Mouse (Mus musculus) neural tube, embryonic 11.5 days (tissue): ENCODE data around the gene Olfr90. TPM values are rescaled to one million over a fixed set of nuclear protein-coding genes. Genes with fewer than 3 reads are reported as not detected.

Source experiments
- ATAC-seq: fragments of 200-750 bp; cut with Nextera tagmentation; 2 replicates; pipeline ENCODE4 v1.8.0; 2017; ENCODE audit warnings: moderate number of reproducible peaks, mild to moderate bottlenecking, moderate TSS enrichment, moderate library complexity; ENCODE audit not compliant: insufficient read depth, low FRiP score, low TSS enrichment
- DNase-seq: peaks from one replicate; pipeline ENCODE4 v3.0.0-alpha.2; 2015; ENCODE audit warnings: low spot score
- H3K27ac ChIP-seq: fragments of 300-500 bp; sonication (generic); 2 replicates; pipeline ENCODE4 v1.5.1; 2014; ENCODE audit warnings: low read depth, mild to moderate bottlenecking, low read length
- H3K27me3 ChIP-seq: fragments of 300-500 bp; sonication (generic); 2 replicates; pipeline ENCODE4 v1.6.1; 2014; ENCODE audit warnings: mild to moderate bottlenecking, low read length, mixed read lengths; ENCODE audit not compliant: control insufficient read depth, insufficient read depth
- H3K36me3 ChIP-seq: fragments of 300-500 bp; sonication (generic); 2 replicates; pipeline ENCODE4 v1.6.1; 2014; ENCODE audit warnings: mild to moderate bottlenecking, low read length, moderate library complexity, mixed read lengths; ENCODE audit not compliant: control insufficient read depth, insufficient read depth
- H3K4me1 ChIP-seq: fragments of 300-500 bp; sonication (generic); 2 replicates; pipeline ENCODE4 v1.6.1; 2014; ENCODE audit warnings: low read length, mixed read lengths; ENCODE audit not compliant: control insufficient read depth, insufficient read depth
- H3K4me2 ChIP-seq: fragments of 300-500 bp; sonication (generic); 2 replicates; pipeline ENCODE4 v1.6.1; 2014; ENCODE audit warnings: low read depth, mild to moderate bottlenecking, moderate library complexity
- H3K4me3 ChIP-seq: fragments of 300-500 bp; sonication (generic); 2 replicates; pipeline ENCODE4 v1.5.1; 2014; ENCODE audit warnings: low read depth, low read length
- H3K9ac ChIP-seq: fragments of 300-500 bp; sonication (generic); 2 replicates; pipeline ENCODE4 v1.6.1; 2014; ENCODE audit warnings: mild to moderate bottlenecking, low read length
- H3K9me3 ChIP-seq: fragments of 300-500 bp; sonication (generic); 2 replicates; pipeline ENCODE4 v1.6.1; 2016; ENCODE audit warnings: low read length; ENCODE audit not compliant: control insufficient read depth
- WGBS: fragments of 180-500 bp; shearing (Covaris S2); extraction: QIAGEN DNeasy Blood & Tissue Kit; methylation state at CpG from one replicate; pipeline ENCODE4 v1.1.7; 2014; 5-methylcytosine and 5-hydroxymethylcytosine counted together
- polyA plus RNA-seq: library from polyadenylated mRNA; unstranded; fragments of >200 nt; fragmentation: Nextera tagmentation; extraction: Ambion mirVana; gene quantifications from 2 replicates; pipeline ENCODE4 v1.2.1, GENCODE M21; 2014

Gene Olfr90
- polyA plus RNA-seq, 1 experiment from 2014 or later = not detected

DNA sequence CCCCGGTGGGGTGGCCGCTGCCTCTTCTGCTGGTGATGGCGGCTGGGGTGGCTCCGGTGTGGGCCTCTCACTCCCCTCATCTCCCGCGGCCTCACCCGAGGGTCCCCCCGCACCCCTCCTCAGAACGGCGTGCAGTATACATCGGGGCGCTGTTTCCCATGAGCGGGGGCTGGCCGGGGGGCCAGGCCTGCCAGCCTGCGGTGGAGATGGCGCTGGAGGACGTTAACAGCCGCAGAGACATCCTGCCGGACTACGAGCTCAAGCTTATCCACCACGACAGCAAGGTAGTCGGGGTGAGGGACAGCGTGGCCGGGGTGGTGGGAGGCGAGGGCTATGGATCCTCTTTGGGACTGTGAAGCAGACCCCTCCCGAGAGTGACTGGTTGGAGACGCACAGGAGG lies 37.4 kb downstream of the Olfr90 start:
- peak; percentile 40 for DNase-seq
- H3K4me2 ChIP-seq = peak overlapping the region; percentile 96
- ATAC-seq = peak; percentile 1; the same call in 1 of the 2 replicates
- peaks cover 15% of the 10 kb centered on the region for H3K4me1 ChIP-seq
- H3K27me3 ChIP-seq = peaks cover 9% of the 10 kb centered on the region; the same call in 1 of the 2 replicates
- H3K9me3 ChIP-seq = no peaks in the 10 kb centered on the region
- H3K36me3 ChIP-seq = peaks cover 3% of the 10 kb centered on the region
- H3K4me3 ChIP-seq = peak overlapping the region; percentile 73
- H3K9ac ChIP-seq = peak overlapping the region; percentile 79
- H3K27ac ChIP-seq = no peak overlapping the region
- WGBS = 1% methylated on average over 27 of the region's 27 CpGs

DNA sequence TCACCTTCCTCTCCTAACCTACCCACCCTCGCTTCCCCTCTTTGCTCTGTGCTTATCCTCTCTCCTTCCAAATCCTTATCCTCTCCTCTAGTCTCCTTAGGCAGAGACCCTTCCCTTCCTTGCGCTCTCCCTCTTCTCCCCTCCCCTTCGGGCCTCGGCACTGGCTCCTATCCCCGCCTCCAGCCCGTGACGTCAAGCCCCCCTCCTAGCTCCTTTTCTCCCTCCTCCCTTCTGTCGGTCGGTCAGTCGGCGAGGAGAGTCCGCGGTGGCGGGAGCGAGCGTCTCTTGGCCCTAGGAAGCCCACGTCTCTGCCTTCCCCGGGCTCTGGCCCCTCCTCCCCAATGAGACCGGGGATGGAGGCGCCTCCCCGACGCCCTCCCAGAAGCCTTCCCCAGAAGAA lies 37.9 kb downstream of the Olfr90 start:
- H3K9ac ChIP-seq = peak overlapping the region; percentile 79
- peaks cover 15% of the 10 kb centered on the region for H3K4me1 ChIP-seq
- no peak overlapping the region for H3K27ac ChIP-seq
- 0% methylated on average over 18 of the region's 22 CpGs for WGBS
- H3K36me3 ChIP-seq = peaks cover 3% of the 10 kb centered on the region
- ATAC-seq (peak; percentile 67), DNase-seq (peak; percentile 91)
- peak overlapping the region; percentile 96 for H3K4me2 ChIP-seq
- H3K4me3 ChIP-seq = peak overlapping the region; percentile 73
- H3K9me3 ChIP-seq = no peaks in the 10 kb centered on the region
- H3K27me3 ChIP-seq = peaks cover 9% of the 10 kb centered on the region; the same call in 1 of the 2 replicates

DNA sequence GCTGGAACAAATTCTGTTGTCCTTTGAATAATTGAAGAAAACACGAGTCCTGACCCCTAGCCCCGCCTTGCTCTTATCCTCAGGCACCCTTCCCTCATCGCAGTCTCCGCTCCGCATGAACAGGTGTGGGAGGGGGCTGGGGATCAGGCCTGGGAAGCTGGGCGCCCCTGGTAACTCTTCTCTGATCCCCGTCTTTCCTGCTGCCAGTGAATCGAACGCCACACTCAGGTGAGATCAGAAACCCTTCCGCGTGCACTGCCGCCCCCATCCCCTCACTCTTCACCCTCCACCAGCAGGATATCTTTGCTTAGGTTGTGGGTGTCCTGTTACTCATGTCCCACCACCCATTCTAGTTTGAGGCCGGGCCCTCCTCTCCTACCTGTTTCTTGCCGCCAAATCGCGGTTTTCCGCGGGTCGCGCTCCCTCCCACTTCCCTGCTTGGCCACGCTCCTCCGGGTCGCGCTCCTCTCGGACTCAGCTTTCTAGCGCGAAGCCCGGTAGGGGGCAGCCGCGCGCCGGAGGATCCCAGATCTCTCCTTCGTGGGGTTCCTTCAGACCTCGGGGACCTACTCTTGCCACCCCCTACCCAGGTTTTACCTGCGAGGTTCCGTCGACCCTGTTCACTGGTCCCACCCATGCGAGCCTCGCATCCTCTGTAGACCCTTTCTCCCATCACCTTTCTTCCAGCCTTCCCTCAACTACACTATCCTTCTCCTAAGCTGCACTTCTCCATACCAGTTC lies 38.6 kb downstream of the Olfr90 start:
- Histone ChIP-seq H3K27ac (no peak overlapping the region), H3K4me1 (peaks cover 15% of the 10 kb centered on the region), H3K4me2 (peak overlapping the region; percentile 96), H3K9me3 (no peaks in the 10 kb centered on the region), H3K4me3 (peak overlapping the region; percentile 73), H3K36me3 (peaks cover 3% of the 10 kb centered on the region), H3K9ac (peak overlapping the region; percentile 79), H3K27me3 (peaks cover 9% of the 10 kb centered on the region; the same call in 1 of the 2 replicates)
- under 1% methylated on average over 39 of the region's 39 CpGs for WGBS
- ATAC-seq (peak; percentile 24), DNase-seq (peak; percentile 82)

DNA sequence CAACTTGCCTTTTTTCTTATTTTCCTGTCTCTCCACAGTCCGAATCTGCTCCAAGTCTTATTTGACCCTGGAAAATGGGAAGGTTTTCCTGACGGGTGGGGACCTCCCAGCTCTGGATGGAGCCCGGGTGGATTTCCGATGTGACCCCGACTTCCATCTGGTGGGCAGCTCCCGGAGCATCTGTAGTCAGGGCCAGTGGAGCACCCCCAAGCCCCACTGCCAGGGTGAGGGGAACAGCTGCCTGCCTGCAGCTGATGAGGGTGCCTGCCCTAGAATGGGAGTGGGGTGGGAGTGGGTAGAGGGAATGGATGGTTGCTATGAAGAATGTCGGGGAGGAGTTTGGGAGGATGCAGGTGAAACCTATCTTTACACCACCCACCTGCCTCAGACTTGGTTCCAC lies 39.9 kb downstream of the Olfr90 start:
- H3K4me3 ChIP-seq = no peak overlapping the region
- no peak overlapping the region for H3K9ac ChIP-seq
- DNase-seq (no peak), ATAC-seq (no peak)
- peaks cover 15% of the 10 kb centered on the region for H3K4me1 ChIP-seq
- 71% methylated on average over 7 of the region's 7 CpGs for WGBS
- H3K9me3 ChIP-seq = no peaks in the 10 kb centered on the region
- no peak overlapping the region for H3K27ac ChIP-seq
- no peaks in the 10 kb centered on the region; the same call in 1 of the 2 replicates for H3K36me3 ChIP-seq
- 0 out of 2 replicates have a peak overlapping the region, but pooled peaks have one; percentile 24 for H3K4me2 ChIP-seq
- H3K27me3 ChIP-seq = peaks cover 9% of the 10 kb centered on the region; the same call in 1 of the 2 replicates

DNA sequence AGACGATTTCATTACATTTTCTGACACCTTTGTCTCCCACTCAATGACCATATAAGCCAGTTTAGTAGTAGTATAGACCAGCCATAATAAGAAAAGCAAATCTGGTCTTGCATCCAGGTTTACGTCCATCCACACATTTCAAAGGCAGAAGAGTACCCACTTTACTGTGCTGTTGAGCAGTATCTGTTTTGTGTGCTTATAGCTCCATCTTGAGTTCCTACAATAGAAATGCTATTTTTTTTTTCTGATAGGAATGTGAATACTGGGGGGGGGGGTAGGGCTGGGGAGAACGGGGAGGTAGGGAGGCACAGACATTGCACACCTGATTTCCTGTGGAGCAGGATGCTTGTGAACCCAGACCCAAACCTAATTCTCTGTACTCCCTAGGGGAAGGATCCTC lies 40.3 kb downstream of the Olfr90 start:
- Histone ChIP-seq H3K9me3 (no peaks in the 10 kb centered on the region), H3K36me3 (no peaks in the 10 kb centered on the region; the same call in 1 of the 2 replicates), H3K27me3 (peaks cover 9% of the 10 kb centered on the region; the same call in 1 of the 2 replicates), H3K4me3 (no peak overlapping the region; the same call in 1 of the 2 replicates), H3K9ac (no peak overlapping the region), H3K4me2 (0 out of 2 replicates have a peak overlapping the region, but pooled peaks have one; percentile 24), H3K4me1 (peaks cover 15% of the 10 kb centered on the region), H3K27ac (no peak overlapping the region)
- ATAC-seq = no peak
- DNase-seq = no peak
- 44% methylated on average over 3 of the region's 3 CpGs for WGBS

DNA sequence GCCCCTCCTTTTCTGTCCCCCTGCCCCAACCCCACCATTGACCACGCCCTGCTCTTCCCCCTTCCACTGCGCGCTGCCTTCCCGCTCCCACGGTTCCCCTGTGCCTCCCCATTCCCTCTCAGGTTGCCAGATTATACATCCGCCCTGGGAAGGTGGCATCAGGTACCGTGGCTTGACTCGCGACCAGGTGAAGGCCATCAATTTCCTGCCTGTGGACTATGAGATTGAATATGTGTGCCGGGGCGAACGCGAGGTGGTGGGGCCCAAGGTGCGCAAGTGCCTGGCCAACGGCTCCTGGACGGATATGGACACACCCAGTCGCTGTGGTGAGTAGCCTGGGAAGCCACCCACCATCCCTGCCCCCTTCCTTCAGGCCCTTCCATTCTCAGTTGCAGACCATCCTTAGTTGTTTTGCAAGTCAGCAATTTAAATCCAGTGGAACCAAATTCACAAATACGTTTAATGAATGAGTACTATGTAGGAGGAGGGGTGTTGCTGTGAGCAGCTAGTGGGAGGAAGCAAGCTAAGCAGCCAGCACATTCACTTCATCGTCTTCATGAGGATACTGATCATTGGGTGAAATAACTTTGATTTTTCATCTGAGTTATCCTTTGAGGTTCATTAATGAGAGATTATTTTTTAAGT lies 40.8 kb downstream of the Olfr90 start:
- no peak for DNase-seq
- Histone ChIP-seq H3K27ac (no peak overlapping the region), H3K4me2 (peak overlapping the region; percentile 94), H3K4me1 (peaks cover 15% of the 10 kb centered on the region), H3K4me3 (peak overlapping the region; percentile 91), H3K36me3 (no peaks in the 10 kb centered on the region; the same call in 1 of the 2 replicates), H3K9me3 (no peaks in the 10 kb centered on the region), H3K9ac (no peak overlapping the region), H3K27me3 (peaks cover 9% of the 10 kb centered on the region; the same call in 1 of the 2 replicates)
- 17% methylated on average over 19 of the region's 19 CpGs for WGBS
- ATAC-seq = no peak

DNA sequence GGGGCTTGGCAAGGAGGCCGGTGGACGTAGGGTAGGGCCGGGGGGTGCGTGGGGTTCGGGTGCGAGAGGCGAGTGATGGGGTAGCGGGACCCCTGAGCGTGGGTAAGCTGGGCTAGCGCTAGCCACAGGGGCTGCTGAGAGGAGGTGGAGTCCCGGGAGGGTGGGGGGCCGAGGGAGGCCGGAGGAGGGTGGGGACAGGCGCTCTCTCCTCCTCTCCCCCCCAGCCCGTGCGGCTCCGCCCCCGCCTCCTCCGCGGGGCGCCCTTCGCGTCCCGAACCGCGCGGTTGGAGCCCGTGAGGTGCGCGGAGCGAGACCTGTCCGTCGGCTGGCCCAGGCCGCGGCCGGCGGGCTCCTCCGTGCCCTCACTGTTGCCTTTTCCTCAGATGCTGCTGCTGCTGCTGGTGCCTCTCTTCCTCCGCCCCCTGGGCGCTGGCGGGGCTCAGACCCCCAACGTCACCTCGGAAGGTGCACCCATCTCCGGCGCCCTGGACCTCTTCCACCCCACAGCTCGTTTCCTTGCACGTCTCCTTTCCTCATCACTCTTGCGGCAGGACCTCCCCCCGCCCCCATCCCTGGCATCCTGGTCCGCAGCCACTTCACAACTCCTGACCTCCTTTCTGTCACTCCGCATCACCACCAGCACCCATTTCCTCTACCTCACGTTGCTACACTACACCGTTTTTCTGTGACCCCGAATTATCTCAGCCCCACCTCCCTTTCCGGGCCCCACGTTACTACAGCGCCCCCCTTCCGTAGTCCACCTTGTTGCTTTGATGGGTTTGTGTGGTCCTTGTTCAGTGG lies 41.8 kb downstream of the Olfr90 start:
- Histone ChIP-seq H3K4me1 (peaks cover 15% of the 10 kb centered on the region), H3K4me2 (peak overlapping the region; percentile 94), H3K36me3 (no peaks in the 10 kb centered on the region; the same call in 1 of the 2 replicates), H3K27me3 (peaks cover 9% of the 10 kb centered on the region; the same call in 1 of the 2 replicates), H3K9me3 (no peaks in the 10 kb centered on the region), H3K27ac (peak overlapping the region; percentile 89), H3K9ac (peak overlapping the region; percentile 95), H3K4me3 (peak overlapping the region; percentile 91)
- ATAC-seq (peak; percentile 49), DNase-seq (peak; percentile 77)
- under 1% methylated on average over 29 of the region's 58 CpGs for WGBS

DNA sequence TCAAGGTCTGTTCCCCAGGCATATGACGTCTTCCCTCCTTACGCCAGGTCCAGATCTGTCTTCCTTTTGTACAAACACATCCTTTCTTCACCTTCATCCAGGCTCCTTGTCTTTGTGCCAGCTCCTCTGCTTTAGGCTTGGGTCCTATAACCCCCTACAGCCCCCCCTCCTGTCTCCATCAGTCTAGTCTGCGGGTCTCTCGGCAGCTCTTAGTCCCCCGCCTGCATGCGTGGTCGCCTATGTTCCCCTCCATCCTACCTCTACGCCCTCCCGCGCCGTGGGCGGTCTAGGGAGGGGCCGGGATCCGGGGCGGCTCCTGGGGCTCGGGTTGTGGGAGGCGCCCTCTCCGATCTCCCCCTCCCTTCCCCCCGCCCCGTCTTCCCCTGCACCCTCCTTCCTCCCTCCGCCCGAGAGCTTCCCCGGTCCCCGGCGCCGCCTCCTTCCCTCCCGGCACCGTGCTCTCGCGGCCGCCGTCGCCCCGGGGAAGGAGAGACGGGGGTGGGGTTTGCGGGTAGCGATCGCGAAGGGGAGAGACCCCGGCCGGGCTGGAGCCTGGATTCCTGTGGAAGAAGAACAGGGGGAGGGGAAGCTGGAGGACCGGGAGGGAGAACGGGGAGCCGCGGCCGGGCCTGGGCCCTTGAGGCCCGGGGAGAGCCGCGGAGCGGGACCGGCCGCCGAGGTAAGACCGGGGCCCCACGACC lies 42.5 kb downstream of the Olfr90 start, which contains the start of gene Gabbr1:
Gabbr1 (plus strand) TSS at position 356 of the 701 bp plus-strand sequence.
- H3K27ac ChIP-seq = peak within 1 kb of the TSS; percentile 89
- H3K9me3 ChIP-seq = no peaks in the 10 kb centered on the region
- WGBS = under 1% methylated on average over 50 of the region's 55 CpGs
- peak within 1 kb of the TSS; percentile 95 for H3K9ac ChIP-seq
- DNase-seq (peak; percentile 91), ATAC-seq (peak; percentile 77)
- H3K4me3 ChIP-seq = peak within 1 kb of the TSS; percentile 91
- peak within 1 kb of the TSS; percentile 94 for H3K4me2 ChIP-seq
- no peaks in the 10 kb centered on the region; the same call in 1 of the 2 replicates for H3K36me3 ChIP-seq
- H3K27me3 ChIP-seq = peaks cover 9% of the 10 kb centered on the region; the same call in 1 of the 2 replicates
- H3K4me1 ChIP-seq = peaks cover 8% of the 10 kb centered on the region
